Mouse (Mus musculus) gonadal fat pad, adult 2 months (tissue): ENCODE data around the gene Cacnb1. TPM values are rescaled to one million over a fixed set of nuclear protein-coding genes. Genes with fewer than 3 reads are reported as not detected.

ENCODE experiments used
- DNase-seq: peaks from one replicate; pipeline ENCODE4 v3.0.0-alpha.2; 2012; ENCODE audit warnings: low read depth
- polyA plus RNA-seq: library from polyadenylated mRNA; depleted of rRNA; stranded (reverse); fragments of >200 nt; gene quantifications from 2 replicates; pipeline ENCODE4 v1.2.3, GENCODE M21; 2012; rRNA removed

Gene Cacnb1
- polyA plus RNA-seq, 1 experiment: 9.0 TPM

DNA sequence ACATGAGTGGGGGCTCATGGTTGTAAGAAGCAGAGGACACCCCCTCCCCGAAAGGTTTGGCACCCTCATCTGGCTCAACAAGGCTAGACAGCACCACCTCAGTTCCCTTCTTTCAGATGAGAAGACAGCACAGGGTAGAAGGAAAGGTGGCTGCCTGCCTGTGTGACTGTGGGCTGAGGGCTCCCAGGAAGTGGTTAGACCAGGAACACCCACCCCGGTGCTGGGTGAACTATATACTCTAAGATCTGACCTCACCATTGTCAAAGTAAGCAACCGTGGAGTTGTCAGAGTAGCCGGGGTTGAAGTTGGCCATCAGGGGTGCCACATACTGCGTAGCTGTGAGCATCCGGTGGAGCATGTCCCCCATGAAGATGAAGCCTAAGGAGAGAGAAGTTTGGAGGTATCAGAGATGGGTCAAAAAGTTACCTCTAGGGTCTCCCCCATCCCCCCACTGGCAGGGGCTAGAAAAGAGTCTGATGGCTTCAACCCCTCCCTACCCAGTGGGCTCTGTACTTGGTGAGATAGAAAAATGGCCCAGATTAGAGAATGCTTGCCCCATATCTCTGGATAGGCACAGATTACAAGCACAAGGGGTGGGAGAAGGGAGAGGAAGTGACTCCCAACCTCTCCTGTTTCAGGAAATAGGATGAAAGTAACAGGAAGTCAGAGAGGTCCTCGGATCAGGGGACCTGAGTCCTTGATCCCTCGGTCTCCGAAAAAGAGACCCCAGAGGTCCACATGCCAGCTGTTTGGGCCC, 67.5 kb downstream of the Cacnb1 start:
- no peak for DNase-seq

GRCm38 (mm10) chr11:97954469-97955141, 68.2 kb downstream of the Cacnb1 start:
- no peak for DNase-seq

DNA sequence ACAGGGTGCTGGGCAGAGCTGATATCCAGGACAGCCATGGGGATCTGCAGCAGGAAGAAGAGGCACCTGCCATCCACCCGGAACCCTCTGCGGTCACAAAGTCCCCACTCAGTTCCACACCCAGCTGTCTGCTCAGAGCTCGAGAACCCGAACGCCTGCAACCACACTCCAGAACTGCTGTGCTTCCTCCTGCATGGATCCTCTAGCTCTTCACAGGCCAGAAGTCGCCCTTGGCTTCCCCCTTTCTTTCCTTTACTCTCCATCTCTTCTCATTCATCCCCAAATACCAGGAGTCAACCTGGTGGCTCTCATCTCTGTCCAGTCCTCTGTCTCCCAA, 68.9 kb downstream of the Cacnb1 start:
- no peak for DNase-seq

DNA sequence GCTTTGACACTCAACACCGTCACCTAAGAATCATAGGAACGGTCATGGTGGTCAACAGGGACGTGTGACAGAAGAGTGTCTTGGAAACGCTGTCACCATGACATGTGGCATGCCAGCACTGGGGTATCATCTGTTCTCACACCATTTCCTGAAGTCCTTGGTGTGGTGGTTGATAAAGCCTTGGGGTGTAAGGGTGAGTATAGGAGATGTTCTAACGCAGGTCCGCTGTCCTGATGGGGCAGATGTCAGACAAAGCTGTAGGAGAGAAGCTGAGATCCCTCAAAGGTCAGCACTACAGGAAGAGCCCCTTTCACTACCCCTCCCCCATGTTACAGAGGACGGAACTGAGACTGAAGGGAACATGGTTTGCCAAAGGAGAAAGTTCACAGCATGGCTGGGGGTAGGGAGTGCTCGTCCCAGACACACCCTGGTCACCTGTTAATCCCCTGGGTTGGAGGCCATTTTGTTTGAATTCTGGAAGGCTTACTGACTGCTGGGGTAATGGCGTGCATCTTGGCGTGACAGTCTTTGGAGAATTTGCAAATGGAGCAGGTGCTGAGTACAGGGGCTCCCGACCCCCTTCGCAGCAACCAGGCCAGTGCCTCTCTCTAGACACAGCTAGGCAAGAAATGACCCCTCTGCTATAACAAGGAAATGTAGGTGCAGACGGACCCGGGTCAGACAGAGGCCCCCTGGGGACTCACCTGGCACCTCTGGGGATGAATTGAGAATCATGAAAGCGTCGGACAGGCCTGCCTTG, 69.5 kb downstream of the Cacnb1 start:
- no peak for DNase-seq

DNA sequence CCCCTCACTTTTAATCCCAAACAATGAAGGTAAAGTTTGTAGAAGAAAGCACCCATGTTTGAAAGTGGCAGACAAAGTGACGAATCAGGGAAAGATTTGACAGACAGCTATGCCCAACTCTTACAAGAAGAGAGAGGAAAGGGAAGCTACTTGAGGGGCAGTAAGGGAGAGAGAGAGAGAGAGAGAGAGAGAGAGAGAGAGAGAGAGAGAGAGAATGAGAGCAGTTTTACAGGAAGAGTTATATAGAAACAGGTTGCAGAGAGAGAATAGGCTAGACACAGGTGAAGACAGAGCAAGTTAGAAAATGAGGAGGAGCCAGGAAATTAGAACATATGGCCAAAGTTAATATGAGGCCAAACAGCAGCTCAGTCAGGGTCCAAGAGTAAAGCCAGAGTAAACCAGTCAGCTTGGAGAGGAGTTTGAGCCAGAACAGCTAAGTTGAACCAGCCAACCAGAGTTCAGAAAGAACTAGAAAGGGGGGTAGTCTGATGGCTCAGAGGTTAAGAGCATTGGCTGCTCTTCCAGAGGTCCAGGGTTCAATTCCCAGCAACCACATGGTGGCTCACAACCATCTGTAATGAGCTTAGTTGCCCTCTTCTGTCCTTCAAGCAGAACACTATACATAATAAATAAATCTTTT, 70.3 kb downstream of the Cacnb1 start:
- DNase-seq: no peak

Other genes with a start within 250 kb of the Cacnb1 start
- gene 1700001P01Rik, start 247.1 kb downstream of the Cacnb1 start, polyA plus RNA-seq: 0.70 TPM in 1 of 2 replicates, not detected in the other
- 161 and 167 TPM in 2 replicates for gene Rpl23, start 240.6 kb downstream of the Cacnb1 start, polyA plus RNA-seq
- 106 and 107 TPM in 2 replicates for gene Lasp1, start 224.0 kb downstream of the Cacnb1 start, polyA plus RNA-seq
- 1.3 and 2.1 TPM in 2 replicates for gene B230217C12Rik, start 182.3 kb downstream of the Cacnb1 start, polyA plus RNA-seq
- gene Fbxo47, start 138.9 kb downstream of the Cacnb1 start, polyA plus RNA-seq: 0.39 and 1.2 TPM in 2 replicates
- 5.6 and 9.0 TPM in 2 replicates for gene Plxdc1, start 36.6 kb downstream of the Cacnb1 start, polyA plus RNA-seq
- 2.1 and 2.2 TPM in 2 replicates for gene Arl5c, start 26.9 kb downstream of the Cacnb1 start, polyA plus RNA-seq
- gene Rpl19, start 3.7 kb upstream of the Cacnb1 start, polyA plus RNA-seq: 1,005 and 1,089 TPM in 2 replicates
- gene Stac2, start 30.4 kb upstream of the Cacnb1 start, polyA plus RNA-seq: 1.6 and 4.3 TPM in 2 replicates
- 21.6 TPM in 2 replicates for gene Fbxl20, start 127.4 kb upstream of the Cacnb1 start, polyA plus RNA-seq
- gene Med1, start 170.3 kb upstream of the Cacnb1 start, polyA plus RNA-seq: 11.4 and 11.8 TPM in 2 replicates
- 14.6 and 16.5 TPM in 2 replicates for gene Cdk12, start 180.0 kb upstream of the Cacnb1 start, polyA plus RNA-seq